Mouse (Mus musculus) R1 (cell line): ENCODE measurements around the gene Tgfbr3.

Experiments used
- DNase-seq: peaks from one replicate; pipeline ENCODE4 v3.0.0-alpha.2; 2018; ENCODE audit warnings: low read depth, low spot score

The Tgfbr3 gene

DNA sequence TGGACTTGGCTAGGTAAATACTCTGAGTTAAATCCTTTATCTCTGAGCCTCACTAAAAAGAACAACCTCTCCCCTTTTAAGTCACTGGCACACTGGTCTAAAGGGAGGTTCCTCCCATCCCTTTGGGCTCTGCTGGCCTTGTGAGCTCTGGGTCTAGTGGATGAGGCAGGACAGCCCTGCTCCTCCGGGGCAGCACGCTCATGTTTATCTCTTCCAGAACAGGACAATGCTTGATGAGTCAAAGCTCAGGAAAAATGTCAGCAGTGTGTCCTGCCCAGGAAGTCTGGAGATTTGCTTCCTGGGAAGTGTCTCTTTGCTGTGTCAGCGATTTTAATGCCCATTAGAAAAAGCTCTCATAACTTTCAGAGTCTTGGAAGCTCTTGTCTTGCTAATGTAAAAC, 177.6 kb downstream of the Tgfbr3 start:
- DNase-seq: no peak

DNA sequence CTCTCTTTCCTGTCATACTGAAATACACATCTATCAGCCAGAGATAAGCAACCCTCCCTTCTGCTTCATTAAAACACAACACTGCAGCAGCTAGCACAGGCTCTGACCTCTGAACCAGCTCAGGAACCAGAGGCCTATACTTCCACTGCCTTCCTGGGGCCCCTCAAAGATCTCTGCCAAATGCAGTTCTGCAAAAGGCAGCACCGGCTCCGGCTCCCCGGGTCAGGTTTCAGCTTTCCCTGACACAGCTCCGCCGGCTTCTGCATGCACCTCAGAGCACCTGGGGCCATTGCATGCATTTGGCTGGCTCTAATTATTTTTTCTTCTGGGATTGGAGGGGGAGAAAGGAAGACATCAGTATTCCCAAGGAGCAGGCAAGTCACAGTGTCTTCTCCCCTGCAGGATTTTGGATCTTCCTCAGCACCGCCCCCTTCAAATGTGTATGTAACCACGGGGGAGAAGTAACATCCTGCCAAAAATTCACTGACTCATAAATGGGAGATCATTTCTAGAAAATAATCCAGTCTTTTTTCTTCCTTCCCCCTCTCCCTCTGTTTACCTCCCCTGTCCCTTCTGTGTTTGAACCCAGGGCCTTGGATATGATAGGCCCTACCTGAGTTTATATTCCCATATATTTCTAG, 178.4 kb downstream of the Tgfbr3 start:
- no peak for DNase-seq

DNA sequence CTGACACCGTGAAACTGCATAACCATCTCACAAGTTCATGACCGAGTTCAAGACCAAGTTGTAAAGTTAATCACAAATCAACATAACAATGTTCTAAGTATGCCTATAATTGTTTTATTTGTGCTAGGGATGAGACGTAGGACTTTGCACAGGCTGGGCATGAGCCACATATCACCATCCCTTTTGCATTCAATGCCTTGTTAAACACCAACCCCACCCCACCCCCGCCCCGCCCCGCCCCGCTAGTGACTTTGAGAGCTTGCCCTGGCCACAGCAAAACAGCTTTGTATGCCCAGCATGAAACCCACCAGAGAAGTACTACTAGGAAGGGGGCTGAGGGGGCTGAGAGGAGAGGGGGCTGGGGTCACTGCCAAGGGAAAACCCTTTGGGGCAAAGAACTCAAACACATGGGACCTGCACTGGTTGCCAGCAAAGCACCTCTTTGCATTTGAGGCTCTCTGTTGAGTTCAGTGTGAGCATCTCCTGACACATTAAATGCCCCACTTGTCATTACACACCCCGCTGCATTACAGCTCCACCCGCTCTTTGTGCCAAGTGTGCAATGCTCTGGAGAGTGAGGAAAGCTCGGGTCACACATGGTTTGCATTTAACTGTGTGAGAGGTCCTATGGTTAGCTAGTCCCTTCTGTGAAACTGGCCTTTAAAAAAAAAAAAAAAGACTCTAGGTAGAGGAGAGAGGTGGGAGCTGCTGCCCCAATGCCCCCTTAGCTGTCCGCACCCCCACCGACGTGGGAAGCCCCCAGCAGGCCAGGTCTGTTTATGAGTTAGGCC, 179.1 kb downstream of the Tgfbr3 start:
- peak; percentile 54 for DNase-seq

DNA sequence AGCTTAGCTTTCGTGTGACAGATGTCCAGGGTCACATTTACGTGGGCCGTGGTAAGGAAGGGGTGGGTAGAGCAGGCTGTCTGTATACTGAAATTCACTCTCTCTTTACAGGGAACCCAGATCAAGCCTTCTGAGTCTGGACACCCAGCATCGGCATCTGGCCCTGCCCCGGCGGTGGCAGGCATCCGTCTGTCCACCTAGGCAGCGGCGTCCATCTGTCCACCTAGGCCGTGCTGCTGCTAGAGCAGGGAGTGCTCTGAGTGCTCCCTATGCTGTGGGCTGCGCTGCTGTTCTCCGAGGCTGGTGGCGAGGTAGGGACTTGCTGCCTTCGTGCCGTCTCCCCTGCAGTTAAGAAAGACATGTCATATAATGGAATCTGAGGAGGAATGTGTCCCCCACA, 180.0 kb downstream of the Tgfbr3 start:
- no peak for DNase-seq

DNA sequence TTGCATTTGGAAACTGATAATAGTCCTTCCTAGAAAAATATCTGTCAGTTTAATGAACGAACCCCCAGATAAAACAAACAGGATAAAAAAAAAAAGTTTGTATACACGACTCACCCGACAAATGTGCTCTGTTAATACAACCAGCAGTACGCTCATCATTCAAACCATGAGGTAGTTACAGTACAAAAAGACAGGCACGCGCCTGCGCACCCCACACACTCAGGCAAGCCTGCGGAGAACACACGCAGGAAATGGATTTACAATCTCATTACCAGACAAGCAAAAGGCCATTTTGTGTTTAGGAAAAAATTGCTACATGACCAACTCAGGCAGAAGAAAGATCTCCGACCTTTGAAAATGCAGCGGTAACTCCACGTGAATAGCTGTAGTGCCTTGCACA, 182.6 kb downstream of the Tgfbr3 start:
- DNase-seq: no peak

DNA sequence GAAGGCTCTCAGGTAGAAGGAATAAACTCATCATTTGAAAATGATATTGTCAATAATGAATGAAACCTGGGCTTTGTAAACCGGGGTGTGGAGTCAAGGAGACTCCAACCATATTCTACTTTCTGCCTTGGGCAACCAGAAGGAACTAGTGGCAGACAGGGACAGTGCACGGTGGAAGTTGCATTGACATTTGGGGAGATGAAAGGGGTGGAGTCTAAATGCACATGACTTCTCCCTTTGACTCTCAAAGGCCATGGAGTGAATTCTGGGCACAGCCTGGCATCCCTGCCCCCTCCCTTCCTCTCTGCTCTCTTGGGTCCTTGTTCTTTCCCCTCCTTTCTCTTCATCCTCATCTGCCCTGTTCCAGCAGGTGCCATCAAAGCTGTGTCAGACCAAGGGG, 183.3 kb downstream of the Tgfbr3 start:
- no peak for DNase-seq

DNA sequence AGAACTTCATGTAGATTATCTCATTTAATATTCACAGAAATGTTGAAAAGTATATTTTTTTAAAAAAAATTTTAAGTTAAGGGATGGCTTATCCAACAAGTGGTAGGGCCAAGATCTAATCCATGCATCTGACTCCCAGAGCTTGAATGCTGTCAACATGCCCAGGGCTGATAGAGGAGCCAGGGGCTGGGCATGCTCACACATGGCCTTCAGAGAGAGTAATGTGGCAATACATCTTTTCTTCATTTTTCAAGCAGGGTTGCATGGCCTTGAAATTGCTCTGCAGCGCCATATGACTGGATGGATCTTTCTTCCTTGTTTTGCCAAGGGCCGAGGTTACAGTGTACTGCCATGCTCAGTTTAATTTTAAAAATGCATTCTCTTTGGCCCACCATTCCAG, 185.8 kb downstream of the Tgfbr3 start:
- no peak for DNase-seq

DNA sequence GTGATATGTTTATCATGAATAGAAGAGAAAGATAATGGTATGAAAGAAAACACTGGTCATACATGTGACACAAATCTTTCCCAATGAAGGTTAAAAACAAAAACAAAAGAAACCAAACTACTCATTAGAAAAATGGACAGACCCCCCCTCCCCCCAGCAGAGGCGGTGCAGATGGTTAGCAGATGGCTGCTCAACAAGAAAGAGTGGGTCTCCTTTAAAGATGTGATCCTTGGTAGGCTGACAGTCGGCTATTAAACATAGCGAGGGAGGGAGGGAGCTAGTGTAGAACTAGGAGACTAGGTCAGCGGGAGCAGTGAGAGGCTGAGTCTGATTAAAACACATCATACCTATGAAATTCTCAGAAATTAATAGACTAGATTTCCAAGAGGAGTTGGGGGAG, 186.5 kb downstream of the Tgfbr3 start:
- no peak for DNase-seq

DNA sequence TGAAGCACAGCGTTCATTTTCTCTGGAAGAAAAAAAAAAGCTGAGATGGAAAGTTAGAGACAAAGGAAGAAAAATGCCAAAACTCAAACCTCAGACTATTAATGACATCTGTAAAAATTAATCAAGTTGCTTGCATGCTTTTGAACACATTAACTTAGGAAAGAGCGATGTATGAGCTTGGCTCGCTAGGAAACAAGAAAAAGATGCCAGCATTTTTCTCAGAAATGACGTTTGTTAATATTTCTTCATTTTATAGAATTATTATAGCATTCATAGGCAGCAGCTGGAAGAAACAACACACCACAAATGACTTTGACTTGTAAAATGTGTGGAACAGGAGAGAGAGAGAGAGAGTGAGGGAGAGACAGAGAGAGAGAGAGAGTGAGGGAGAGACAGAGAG, 187.7 kb downstream of the Tgfbr3 start:
- no peak for DNase-seq

DNA sequence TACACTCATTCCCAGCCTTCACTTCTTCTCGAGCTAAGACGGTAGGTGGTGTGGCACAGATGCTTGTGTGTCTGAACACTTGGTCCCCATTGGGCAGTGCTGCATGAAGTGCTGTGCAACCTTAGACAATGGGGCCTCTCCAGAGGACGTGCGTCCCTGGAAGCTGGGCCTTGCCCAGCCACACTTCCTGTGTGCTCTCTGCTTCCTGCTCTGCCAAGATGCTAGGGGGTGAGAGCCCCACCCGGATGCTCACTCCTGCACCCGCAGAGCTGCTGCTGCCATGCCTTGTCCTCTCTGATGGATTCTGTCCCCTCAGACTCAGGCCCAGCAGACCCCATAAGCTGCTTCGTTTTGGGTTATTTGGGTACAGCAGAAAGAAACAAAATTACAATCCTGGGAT, 188.3 kb downstream of the Tgfbr3 start:
- DNase-seq: no peak

DNA sequence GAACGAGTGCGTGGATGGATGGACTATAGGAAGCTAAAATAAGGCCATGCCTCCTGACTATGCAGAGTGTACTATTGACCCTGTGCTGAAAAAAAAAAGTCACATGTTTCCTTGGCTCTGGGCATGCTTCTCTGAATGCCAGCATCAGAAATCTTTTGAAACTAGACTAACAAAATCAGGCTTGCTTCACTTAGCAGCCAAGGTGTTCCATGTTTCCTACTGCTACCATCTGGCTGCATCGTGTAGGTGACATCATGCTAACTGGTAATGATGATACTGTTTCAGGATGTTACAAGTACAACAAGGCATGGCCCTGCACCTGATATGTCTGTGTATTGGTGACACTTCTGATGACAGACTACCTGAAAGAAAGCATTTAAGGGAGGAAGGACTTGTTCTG, 189.8 kb downstream of the Tgfbr3 start:
- DNase-seq: no peak

DNA sequence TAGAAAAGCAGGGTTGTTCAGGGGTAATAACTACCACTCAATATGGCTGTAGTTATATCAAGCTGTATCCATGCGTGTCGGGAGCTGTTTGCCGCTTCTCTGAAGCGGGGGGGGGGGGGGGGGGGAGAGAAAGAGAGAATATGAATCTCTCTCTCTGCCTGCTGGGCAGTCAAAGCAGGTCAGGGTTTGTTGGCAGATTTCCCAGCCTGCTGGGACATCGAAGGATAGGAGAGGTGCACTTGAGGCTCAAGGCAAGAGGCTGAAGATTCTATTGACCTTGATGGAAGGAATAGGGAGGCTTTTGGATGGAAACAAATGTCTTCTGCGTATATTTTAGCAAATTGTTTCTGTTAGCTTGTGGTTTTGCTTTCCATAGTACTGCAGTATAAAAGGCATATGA, 190.4 kb downstream of the Tgfbr3 start:
- DNase-seq: no peak

DNA sequence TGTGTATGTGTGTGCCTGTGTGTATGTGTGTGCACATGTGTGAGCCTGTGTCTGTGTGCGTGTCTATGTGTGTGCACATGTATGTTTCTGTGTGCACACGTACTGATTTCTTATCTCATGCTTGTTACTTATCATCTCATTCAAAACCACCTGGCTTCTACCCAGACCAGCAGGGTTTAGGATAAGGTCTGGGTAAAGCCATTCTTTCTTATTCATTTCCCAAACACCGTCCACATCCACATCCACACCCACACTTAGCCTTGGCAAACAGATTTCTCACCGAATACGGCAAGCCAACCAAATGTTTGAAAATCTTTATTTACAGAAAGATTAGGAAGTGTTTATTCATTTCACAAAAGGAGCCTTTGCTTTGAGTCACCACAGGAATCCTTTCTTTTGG, 191.4 kb downstream of the Tgfbr3 start:
- no peak for DNase-seq

DNA sequence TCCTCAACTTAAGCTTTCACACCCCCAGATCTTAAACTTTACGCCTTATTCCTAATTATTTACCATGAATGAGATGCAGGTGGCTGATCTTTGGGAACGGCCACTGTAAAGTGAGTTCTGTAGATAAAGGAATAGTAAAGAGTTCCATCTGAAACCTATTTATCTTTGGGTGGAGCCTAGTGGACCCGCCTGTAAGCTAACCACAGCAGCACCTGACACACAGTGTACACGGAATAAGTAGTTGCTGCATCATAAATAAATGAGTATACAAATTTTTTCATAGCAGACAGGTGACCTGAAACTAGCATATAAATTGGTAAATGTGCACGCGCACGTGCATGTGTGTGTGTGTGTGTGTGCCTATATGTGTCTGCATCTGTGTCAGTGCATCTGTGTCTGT, 192.1 kb downstream of the Tgfbr3 start:
- DNase-seq: no peak

DNA sequence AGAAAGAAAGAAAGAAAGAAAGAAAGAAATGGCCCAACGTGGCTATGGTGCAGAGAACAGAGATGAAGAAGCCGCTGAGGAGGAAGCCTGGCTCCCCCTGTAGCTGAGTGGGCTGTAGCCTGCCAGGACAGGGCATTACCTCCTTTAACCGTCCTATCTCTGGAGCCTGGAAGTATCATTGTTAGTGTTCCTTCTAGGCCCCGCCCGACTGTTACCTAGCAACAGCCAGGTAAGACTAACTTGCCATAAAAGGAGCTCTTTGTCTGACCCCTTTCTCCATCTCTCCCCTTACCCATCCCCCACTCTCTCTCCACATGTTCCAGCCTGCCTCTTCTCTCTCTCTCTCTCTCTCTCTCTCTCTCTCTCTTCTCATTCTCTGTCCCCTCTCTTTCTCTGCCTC, 195.2 kb downstream of the Tgfbr3 start:
- DNase-seq: peak; percentile 85

DNA sequence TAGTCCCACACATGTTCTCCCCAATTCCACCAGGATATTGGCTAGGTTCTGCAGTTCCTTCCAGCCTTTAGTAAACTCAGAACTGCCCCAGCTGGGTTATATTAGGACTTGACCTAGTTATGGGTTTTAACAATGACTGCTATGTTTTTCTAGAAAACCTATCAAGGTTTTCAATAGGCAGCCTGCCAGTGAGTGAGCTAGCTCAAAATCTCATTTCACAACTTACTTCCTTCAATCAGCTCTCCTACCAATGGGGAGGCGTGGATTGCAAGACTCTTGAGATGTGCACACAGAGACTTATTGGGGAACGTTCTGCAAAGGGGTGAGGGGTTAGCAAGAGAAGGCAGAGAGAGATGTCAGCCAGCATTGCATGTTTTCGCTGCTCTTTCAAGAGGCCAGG, 196.2 kb downstream of the Tgfbr3 start:
- DNase-seq: no peak

DNA sequence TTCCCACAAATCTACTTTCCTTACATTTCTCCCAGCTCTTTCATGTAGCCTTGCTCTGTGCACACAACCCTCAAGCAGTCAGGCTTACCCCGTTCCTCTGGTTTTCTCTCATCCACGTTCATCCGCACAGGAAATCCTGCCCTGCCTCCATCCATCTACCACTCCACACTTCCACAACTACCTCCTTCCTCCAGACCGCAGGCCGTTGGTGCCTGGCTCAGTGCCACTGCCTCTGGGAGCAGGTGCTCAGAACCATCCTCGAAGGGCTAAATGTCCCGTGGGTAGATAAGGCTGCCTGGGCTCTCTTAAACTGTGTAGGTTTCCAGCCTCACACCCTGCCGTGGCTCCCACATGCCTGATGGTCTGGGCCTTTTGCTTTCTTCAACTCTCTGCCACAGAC, 197.3 kb downstream of the Tgfbr3 start:
- no peak for DNase-seq

DNA sequence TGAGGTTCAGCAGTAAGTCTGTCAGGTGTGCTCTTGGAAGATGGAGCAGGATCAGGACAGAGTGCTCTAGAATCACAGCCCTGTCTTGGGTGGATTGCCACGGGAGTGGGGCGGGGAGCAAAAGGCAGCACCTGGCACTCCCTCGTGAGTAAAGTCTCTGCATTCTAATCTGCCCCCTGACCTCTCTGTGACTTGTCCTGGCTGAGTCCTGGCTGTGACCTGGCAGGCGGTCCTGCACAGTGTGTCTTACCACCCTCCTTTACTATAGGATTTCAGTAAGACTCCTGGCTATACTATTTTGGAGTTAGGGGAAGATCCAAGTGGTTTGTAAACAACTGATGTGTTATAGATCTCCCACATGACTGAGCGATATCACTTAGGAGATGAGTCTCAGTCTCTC, 199.5 kb downstream of the Tgfbr3 start:
- no peak for DNase-seq

DNA sequence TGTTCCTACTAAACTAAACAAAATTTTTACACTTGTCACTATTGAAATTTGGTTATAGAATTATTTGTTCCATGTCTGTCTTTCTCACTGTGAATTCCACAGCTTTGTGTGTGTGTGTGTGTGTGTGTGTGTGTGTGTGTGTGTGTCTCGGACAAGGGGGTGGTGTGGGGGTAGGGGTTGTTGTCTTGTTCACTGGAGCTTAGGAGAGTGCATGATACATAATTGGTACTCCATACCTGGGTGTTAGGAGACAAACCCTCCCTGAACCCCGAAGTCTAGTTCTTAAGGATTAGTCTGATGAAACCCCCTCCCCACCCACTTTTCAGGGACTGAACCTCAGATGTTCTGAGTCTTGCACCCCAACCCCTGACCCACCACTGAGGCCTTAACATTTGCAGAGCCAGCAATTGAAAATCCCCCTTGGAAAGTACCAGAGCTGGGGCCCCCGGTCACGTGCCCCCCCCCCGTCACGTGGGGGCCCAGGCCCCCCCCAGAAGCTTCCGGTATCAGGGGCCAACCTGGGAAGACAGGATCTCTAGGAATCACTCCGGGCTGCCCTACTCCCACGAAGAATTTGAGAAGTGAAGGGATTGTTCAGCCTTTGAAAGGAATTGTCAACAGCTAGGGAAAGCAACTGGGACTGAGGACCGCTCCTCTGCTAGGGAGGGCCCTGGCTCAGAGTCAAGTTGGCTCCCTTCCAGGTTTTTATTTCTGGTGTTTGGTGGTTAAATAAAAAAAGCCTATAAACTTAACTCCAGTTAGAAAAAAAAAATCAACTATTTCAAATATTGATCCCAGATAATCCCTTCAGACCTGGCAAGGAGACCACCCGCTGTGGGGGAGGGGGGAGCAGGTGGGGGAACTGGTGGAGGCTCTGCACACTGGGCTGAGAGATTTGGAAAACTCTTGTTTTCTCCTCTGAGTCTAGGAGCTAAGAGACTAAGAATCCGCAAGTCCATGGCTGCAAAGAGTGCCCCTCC, 201.3 kb downstream of the Tgfbr3 start:
- DNase-seq: no peak

DNA sequence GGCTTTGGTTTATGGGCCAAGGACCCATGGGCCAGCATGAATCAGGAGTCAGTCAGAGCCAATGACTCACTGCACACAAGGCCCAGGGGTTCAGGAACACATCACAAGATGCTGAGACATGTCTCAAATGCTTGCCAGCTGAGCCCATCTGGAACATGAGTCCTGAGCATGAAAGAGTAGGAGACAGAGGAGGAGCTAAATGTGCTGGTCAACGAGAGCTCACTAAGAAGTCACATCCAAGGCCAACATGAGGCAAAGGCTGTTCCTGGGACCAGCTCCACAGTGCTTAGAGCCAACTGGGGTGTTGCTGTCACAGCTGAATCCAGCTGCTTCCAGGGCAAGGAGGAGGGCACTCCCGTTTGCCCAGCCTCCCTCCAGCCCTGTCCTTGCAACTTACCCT, 202.1 kb downstream of the Tgfbr3 start:
- no peak for DNase-seq

DNA sequence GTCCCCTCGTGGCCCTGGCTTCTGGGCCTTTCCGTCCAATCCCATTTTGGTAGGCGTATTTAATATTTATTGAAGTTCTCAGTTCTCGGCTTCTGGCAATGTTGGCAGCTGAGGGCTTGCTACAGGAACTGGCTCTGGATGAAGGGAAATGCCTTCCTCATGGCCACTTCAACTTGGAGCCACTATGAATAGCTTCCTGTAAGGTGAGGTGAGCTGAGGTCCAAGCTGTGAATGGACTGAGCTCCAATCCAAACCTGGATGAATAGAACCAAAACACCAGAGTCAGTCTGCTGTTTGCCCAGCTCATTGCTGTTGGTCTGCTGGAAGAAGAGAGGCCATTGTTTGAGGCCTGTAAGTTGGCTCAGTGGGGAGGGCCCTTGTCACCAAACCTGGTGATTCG, 203.3 kb downstream of the Tgfbr3 start:
- DNase-seq: no peak

DNA sequence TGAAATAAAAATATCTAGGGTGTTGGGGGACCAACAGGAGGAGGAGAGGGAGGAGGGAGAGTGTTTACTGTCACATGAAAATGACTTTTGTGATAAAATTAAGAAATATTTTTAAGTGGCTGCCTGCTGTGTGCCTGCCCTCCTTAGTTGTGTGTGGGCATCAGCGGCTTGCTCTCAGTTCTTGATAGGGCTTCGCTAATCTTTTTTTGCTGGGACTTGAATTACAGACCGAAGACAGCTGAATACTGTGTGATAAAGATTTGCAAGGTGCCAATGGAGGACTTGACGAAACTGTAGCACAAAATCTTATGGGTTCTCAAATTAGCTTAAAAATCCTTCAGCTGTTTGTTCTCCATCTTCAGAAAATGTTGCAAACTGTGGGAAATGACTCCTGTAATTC, 205.0 kb downstream of the Tgfbr3 start:
- DNase-seq: no peak
